Mouse (Mus musculus) cerebellum, postnatal 14 days (tissue): ENCODE measurements around the gene Ltbp4.
A peak's percentile ranks its signal among the peaks of the same experiment; 100 is the strongest.

Experiments used
- DNase-seq, 2 experiments: peaks; one replicate each; pipeline ENCODE4 v3.0.0; 2021; ENCODE audit warnings: mixed read lengths in 2 of 2

Gene Ltbp4

DNA sequence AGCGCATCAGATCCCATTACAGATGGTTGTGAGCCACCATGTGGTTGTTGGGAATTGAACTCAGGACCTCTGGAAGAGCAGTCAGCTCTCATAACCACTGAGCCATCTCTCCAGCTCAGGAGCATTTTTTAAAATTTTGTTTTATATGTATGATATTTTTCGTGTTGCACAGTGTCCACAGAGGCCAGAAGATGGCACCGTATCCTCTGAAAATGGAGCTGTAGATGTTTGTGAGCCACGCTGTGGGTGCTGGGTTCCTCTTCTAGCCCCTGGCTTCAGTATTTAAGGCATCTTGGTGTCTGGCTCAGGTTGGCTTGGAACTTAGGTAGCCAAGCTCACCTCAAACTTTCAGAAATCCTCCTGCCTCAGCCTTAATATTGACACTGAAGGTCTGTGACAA is 41.0 kb downstream of the Ltbp4 start:
- DNase-seq, result no peak

DNA sequence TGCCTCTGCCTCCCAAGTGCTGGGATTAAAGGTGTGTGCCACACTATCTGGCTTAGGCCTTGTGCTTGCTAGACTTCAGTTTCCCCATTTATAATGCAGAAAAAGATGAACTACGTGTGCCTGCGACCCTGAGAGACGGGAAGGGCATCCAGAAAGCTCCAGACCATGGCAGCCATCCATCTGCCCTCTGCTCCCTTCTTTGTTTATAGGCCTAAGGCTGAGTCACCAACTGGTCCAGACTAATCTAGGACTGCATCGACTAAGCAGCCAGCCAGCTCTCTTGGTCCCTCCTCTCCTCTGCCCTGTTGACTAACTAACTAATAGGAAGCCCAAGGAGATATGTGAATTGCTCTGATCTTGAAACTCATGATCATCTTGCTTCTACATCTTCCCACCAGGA is 41.5 kb downstream of the Ltbp4 start:
- DNase-seq, result no peak

DNA sequence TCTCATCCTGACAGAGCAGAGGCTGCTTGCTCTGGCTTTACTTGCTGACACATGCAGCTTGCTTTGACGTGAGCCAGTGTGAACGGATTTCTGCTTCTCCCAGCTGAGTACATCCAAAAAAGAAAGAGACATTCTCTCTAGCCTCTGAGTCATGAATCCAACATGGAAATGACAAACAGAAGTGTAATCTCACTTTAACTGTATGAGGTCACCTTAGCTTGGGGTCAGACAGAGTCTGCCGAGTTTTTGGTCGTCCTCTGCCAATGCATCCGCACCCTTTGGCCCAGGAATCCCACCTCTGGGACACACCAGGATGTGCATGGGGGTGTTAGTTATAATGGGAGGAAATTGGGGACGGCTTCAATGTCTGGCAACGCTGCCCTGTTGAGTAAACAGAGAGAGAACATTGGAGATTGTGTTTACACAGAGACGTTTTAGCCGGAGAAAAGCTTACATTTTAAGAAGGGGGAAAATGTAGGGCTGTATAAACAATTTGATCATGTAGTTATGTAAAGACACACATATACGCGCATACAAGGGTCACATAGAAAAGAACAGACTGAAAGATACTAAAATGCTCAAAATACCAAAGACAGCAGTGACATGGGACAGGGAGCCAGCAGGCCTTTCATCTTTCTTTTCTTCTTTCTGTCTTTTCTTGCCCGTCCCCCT is 45.6 kb downstream of the Ltbp4 start:
- no peak for DNase-seq

DNA sequence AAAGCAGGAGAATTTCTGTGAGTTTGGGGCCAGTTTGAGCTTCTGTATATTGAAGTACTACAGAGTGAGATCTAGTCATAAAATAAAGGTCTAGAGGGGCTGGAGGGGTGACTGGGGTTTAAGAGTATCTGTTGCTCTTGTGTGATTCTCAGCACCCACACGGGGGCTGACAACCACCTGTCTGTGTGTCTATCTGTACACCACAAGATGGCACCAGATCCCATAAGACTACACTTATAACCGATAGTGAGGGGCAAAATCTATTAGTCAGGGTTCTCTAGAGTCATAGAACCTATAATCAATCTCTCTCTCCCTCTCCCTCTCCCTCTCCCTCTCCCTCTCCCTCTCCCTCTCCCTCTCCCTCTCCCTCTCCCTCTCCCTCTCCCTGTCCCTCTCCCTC is 46.9 kb downstream of the Ltbp4 start:
- DNase-seq, result no peak

DNA sequence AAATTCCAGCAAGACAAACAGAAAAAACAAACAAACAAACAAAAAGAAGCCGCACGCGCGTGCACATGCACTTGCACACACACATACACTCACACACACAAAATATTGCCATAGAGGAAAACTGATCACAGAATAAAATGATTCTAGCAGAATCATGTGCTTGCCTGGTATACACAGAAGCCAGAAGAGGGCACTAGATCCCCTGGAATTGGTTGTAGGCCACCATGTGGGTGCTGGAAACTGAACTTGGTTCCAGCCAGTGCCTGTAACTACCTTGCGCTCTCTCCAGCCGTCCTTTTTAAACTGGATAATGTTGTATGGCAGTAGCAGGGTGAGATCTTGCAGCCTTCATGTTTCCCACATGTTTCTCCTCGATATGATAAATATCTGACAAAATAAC is 48.8 kb downstream of the Ltbp4 start:
- no peak for DNase-seq

DNA sequence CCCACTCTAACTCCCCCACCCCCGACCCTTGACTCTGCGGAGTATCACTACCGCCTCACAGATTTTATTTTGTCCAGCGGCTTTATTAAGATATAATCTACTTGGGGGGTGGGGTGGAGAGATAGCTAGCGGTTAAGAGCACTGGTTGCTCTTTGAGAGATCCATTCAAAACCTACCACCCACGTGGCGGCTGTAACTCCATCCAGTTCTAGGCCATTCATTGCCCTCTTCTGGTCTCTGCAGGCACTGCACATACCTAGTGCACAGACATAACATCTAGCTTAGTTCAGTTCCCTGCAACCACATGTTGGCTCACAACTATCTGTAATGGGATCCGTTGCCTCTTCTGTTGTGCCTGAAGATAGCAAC is 51.8 kb downstream of the Ltbp4 start:
- DNase-seq, result peak; percentile 83 to 86

DNA sequence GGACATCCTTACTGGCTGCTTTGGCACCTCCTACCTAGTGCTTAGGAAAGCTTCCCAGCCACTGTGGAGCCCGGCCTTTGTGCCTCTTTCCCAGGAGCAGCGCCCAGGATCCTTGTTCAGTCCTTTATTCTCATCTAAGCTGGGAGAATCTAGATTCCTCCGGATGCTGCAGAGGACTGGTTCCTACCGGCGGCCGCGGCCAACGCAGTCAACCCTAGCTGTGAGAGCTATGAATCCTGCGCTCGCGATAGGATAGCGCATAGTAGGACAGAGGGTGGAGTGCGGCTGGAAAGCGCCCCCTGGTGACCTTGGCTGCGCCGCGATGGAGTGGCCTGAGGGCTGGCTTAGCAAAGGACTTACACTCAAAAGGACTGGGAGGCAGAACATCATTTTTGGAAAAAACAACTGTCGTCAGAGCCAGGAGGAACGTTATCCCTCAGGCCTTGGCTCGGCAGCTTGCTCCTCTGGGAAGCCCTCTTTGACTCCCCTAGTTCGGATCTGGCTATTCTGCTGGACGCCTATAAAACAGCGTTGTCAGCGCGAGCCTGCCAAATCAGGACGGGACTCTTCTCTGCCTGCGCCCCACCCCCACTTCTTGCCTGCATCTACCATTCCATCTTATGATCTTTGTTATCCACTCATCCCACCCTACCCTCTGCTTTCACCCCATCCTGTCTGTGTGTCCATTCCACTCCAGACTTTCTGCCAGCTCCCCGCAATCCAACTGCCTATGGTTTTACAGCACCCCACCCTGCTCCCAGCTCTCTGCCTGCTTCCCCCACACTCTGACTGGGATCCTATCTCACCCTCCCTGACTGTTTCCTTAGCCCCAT is 52.4 kb downstream of the Ltbp4 start:
- DNase-seq, result peak; percentile 61 to 69

DNA sequence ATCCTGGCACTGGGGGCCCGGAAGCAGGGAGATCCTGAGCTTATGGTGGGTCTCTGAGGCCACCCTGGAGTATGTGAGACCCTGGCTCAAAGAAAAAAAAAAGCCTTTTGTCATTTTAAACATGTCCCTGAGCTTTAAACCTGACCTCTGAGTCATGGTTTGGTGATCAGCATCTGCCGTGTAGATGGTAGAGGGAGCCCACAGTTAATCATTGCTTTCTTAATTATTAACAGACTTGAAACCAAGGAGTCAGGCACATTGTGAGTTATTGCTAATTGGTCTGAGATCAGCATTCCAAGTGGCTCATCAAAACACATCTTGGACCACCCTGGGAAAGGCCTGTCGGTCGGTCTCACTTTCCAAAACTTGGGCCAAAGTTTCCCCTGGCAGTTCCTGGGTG is 55.3 kb downstream of the Ltbp4 start:
- no peak for DNase-seq

DNA sequence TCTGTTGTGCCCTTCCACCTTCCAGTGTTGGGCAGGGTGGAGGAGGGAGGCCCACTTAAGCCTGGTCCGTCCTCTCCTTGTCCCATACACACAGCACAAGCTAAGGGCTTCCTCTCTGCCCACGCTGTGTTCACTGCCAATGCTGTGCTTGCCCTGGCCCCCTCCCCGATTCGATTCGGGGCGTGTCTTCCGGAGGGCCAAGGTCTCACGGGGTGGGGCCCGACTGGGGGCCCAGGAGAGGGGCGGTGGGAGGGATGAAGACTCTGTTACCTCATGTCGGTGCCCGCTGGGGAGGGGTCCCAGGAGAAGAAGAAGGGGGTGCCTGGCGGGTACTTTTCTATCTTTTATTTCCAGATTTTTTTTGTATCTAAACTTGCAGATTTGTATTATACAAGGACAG is 55.8 kb downstream of the Ltbp4 start:
- DNase-seq, result no peak

DNA sequence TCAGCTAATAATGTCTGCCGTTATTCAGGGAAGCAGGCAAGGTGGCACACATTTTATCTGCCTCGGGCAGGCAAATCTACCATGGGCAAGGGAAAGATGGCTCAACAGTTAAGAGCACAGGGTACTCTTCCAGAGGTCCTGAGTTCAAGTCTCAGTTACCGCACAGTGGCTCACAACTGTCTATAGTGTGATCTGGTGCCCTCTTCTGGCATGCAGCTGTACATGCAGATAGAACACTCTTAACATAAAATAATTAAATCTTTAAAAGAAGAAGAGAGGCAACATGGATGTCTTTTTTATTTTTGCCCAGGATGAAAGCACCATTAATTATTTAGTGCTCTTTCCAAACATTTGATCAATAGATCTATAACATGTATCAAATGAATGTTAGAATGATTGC is 60.3 kb downstream of the Ltbp4 start:
- peak in 1 of 2 experiments; percentile 38 for DNase-seq

DNA sequence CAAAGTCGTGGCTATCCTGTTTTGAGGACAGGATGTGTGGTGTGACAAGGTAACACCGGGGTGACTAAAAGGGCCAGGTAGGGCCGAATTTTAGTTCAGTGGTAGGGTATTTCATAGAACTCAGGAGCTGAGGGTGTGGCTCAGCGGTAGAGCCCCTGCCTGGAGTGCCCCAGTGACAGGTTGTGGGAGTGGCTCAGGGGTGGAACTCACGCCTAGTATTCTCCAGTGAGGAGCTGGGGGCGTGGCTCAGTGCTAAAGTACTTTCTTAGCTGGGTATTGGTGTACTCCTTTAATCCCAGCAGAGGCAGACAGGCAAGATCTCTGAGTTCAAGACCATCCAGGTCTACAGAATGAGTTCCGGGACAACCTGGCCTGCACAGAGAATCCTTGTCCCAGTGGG is 61.5 kb downstream of the Ltbp4 start:
- DNase-seq, result no peak

DNA sequence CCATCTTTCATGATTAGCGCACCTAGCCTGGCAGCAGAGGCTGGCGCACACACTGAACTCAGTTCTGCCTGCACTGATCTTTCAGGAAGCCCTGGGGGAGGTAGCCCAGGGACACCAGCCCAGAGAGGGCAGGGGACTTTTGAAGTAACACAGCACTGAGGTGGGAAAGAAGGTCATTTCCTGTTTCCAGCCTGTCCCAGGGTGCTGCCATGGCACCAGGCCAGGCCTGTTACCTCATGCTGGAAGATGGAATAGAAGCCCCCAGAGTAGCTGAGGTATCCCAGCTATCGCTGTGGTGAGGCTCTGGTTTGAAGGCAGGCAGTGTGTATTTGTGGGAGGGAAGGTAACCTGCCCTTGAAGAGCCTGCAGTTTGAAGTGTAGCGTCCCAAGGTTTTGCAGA is 62.6 kb downstream of the Ltbp4 start:
- peak in 1 of 2 experiments; percentile 48 for DNase-seq

DNA sequence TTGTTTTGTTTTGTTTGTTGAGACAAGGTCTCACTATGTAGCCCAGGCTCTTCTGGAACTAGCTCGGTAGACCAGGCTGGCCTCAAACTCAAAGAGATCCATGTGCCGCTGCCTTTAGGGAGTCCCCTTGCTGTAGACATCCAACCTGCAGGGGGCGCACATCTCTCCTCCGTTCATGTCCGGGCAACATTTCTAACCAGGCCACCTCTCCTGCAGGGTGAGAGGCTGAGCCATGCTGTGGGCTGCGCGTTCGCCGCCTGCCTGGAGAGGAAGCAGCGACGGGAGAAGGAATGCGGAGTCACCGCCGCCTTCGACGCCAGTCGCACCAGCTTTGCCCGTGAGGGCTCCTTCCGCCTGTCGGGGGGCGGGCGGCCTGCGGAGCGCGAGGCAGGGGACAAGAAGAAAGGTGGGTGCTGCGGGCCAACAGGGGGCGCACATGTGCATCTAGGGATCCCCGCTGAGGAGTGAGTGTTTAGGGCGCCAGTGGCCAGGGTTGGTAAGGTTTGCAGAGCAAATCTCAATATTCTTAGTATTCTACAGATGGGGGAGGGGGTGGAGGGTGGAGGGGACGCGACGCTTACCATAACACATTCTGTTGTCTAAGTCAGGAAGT is 63.6 kb downstream of the Ltbp4 start:
- DNase-seq, result peak; percentile 53 to 74

DNA sequence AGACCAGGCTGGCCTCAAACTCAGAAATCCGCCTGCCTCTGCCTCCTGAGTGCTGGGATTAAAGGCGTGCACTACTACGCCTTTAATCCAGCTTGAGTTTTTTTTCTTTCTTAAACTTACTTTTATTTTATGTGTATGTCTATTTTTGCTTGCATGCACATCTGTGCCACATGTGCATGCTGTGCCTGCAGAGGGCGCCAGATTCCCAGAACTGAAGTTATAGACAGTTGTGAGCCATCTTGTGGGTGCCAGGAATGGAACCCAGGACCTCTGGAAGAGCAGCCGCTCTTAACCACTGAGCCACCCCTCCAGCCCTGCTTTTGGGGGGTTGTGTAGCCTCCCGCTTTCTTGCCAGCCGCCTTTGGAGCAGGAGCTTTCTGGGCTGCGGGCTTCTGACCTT is 66.1 kb downstream of the Ltbp4 start:
- no peak for DNase-seq

DNA sequence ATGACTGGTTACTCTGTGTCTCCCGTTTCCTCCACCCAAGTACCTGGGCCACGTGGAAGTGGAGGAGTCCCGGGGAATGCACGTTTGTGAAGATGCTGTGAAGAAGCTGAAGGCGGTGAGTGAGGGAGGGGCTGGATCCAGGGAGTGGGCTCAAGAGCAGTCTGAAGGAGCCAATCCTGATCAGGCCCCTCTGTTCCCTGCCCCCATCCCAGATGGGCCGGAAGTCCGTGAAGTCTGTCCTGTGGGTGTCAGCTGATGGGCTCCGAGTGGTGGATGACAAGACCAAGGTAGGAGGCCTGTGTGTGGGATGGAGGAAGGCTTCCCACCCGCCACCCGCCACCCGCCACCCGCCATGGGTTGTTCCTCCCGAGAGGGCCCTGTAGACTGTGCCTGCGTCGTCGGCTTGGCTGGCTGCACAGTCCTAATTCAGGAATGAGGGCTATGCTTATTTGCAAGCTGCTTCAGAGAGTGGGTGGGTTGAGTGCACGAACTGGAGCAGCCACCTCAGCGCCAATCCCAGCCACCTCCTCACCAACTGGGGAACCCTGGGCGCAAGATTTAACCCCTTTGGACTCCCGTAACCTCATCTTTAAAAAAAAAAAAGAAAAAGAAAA is 70.9 kb downstream of the Ltbp4 start:
- DNase-seq, result no peak

DNA sequence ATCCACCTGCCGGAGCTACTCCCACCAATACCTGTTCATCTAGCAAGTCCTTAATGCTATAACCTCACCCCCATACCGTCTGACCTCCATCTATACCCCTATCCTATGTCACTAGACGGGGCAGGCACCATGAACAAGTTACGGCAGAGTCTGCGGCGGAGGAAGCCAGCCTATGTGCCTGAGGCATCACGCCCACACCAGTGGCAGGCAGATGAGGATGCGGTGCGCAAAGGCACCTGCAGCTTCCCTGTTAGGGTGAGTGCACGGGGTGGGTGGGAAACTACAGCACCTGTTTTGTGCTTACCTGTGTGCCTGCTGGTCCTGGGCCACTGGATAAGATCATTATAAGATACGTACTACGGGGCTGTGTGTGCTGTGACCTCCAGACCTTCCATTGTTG is 72.7 kb downstream of the Ltbp4 start:
- DNase-seq, result no peak

DNA sequence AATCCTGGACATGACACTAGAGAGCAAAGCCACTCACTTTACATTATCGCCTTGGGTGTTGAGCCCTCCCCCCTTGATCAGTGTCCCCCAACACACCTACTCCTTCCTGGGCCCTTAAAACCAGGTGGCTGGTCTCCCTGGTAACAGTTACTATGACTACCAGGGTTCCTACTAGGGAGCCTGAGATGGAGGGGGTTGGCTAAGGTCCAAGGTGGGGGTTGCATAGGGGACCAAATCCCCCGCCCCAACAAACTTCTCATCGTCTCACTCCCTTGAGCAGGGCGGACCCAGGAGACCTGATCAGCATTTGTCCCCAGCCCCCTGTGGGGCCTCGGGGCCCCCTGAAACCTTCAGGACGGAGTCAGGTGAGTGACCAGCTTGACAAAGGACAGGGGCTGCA is 75.6 kb downstream of the Ltbp4 start:
- peak; percentile 38 to 62 for DNase-seq

DNA sequence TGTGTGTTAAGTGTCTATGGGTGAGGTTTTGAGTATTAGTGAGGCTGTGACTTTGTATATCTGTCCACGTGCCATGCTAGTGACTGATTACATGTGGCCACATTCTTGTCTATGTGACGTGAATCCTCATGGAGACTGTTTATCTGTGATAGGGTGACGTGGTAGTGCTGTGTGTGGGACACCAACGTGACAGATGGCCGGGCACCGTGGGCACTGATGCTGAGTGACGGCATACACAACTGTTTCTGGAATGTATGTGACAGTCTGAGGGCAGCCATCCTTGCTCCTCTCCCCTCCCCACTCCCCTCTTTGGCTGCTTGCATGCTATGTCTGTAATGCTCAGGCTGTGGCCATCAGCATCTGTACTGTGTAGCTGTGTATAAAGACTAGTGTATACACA is 76.6 kb downstream of the Ltbp4 start:
- peak; percentile 52 to 61 for DNase-seq

DNA sequence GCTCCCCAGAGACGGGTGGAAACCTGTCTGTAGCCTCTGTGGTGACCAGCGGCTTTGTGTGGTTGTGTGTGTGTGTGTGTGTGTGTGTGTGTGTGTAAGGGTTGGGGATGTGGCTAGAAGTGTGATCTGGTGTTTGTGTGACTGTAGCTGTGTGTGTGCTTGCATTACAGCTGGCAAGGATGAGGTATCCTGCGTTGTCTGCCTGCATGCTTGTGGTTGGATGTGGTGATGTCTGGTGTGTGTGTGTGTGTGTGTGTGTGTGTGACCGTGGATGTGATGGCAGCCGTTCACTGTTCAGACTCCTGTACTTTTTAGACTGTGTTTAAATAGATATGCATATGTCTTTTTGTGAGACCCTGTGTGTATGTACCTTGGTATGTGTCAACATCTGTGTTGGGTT is 77.7 kb downstream of the Ltbp4 start:
- DNase-seq, result peak; percentile 51 to 65

DNA sequence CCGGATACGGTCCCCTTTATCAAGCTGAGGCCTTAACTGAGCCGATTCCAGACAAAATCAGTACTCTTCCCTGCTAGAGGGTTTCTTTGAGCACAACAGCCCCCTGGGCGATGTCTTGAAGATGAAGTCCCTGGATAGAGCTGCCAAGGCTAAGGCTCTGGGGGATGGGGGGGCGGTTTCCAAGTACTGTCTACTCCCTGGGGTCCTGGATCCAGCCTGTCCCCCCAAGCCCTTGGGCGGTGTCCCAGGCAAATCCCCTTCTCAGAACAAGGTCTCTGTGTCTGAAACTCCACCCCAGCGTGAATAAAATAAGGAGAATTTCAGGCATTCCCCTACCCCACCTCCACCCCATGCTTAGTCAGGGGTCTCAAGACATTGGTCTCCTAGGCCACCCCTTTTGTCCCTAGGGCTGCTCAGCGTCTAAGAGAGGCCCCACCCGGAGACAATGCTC is 78.2 kb downstream of the Ltbp4 start:
- peak; percentile 61 to 70 for DNase-seq

DNA sequence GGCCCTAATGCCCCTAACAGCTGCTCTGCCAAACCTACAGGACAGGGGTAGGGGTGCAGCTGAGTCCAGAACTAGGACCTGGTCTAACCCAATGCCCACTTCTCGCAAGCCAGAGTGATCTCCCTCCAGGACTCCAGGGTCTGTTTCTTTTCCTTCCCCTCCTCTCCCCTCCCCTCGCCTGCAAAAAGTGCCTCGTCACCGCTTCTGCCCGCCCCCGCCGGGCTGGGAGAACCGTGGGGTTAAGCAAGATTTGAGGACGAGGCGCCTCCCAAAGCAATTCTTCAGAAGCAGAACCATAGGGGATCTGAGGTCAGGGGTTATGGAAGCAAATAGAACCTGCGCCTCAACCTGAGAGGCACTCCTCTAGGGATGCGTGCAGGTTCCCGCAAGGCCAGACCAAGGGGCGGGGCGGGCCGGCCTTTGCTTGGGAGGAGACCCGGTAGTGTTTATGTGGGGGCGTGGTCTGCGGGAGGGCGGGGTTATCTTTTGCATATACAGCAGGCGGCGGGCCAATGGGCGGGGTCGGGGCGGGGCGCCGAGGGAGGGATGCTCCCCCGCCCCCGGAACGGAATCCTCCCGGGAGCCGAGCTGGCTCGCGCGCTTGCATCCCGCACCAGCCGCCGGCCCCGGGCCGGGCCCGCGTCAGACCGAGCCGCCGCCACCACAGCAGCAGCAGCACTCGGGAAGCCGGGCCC is 79.1 kb downstream of the Ltbp4 start, which contains the start of gene Numbl:
Gene Numbl, plus strand, starts transcription at position 229 of the 695 bp plus-strand sequence.
- DNase-seq, result peak; percentile 99

DNA sequence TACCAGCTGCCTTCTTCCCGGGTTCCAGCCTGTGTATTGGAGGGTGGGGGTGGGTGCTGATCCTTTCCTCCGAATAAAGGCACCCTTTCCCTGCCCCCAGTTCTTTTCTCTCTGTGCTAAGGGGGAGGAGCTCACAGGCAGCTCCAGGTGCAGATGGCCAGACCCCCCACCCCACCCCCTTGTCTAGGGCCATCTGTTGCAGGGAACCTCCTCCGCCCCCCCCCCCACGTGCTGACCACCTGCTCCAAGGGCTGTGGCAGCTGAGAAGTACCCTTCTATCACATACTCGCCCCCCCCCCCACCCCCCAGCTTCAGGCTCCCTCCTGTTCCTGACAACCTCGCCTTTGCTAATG is 79.7 kb downstream of the Ltbp4 start:
- peak; percentile 88 to 93 for DNase-seq
